Mouse (Mus musculus): ENCODE data around the gene Rhof. TPM values are rescaled to one million over a fixed set of nuclear protein-coding genes. Genes with fewer than 3 reads are reported as not detected.
A peak's percentile ranks its signal among the peaks of the same experiment; 100 is the strongest.

Gene Rhof
- total and polyA plus RNA-seq, 2 experiments from 2014 or later = 36.6 to 44.4 TPM

DNA sequence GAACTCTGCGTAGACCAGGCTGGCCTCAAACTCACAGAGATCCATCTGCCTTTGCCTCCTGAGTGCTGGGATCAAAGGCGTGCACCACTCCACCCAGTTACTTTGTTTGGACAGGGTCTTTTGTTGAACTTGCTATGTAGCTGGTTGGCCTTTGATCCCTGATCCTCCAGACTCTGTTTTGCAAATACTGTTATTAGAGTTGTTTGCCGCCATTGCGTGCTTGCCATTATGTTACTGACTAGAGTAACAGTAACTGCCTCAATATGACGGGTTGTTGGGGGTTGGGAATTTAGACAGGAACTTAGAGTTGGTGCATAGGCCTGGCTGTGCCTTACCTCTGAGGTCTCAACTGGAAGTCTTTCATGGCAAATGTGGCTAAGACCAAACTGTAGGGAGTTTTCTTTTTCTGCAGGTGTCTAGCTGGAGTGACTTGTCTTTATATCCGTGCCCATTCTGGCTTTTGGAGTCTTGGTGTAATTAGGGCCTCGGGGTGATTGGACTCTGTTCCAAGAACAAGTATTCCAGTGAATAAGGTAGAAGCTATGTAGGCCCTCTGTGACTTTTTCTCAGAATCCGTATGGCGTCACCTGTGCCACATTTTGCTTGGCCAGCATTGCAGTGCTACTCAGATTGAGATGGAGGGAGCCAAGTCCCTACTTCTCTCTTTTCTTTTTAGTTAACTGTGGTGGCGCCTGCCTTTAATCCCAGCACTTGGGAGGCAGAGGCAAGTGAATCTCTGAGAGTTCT is 41.8 kb downstream of the Rhof start:
- no peak for ATAC-seq
- 86% methylated on average over 10 of the region's 10 CpGs for WGBS
- Histone ChIP-seq H3K27ac (no peak overlapping the region), H3K9me3 (ENCODE audit: low read length) (no peaks in the 10 kb centered on the region), H3K36me3 (ENCODE audit: insufficient read depth, low read length) (no peaks in the 10 kb centered on the region), H3K27me3 (ENCODE audit: insufficient read depth, low read length) (no peaks in the 10 kb centered on the region), H3K4me1 (ENCODE audit: insufficient read depth, low read length) (no peaks in the 10 kb centered on the region), H3K4me3 (ENCODE audit: low read length) (no peak overlapping the region), H3K9ac (replicated peaks; ENCODE audit: low read length) (no peak overlapping the region), H3K4me2 (ENCODE audit: low read depth, low read length) (no peak overlapping the region)
- no peak for DNase-seq (ENCODE audit: low spot score)
- no peak for TF ChIP-seq CTCF (IDR thresholded peaks at IDR 0.05; ENCODE audit: low read depth)

DNA sequence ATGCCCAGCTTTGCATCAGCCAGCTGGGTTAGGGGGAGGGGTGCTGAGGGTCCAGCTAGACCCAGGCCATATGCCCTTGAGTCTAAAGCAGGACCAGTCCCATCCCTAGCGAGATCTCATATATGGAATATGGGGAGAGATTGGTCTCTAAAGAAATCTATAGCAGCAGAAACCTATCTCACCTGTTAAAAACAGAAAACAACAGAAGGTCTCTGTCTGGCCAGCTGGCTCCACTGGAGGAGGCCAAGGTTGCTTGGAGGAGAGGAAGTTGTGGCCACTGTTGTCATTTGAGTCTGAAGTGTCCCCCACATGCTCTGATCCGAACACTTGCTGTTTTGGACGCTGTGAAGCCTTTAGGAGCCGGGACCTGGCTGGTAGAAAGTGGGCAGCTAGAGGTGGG is 43.7 kb downstream of the Rhof start:
- H3K36me3 ChIP-seq (ENCODE audit: insufficient read depth, low read length) = no peaks in the 10 kb centered on the region
- 90% methylated on average over 4 of the region's 4 CpGs for WGBS
- TF ChIP-seq CTCF (IDR thresholded peaks at IDR 0.05; ENCODE audit: low read depth) = no peak
- H3K9me3 ChIP-seq (ENCODE audit: low read length) = no peaks in the 10 kb centered on the region
- ATAC-seq (no peak), DNase-seq (ENCODE audit: low spot score) (no peak)
- no peaks in the 10 kb centered on the region for H3K27me3 ChIP-seq (ENCODE audit: insufficient read depth, low read length)
- no peak overlapping the region for H3K4me3 ChIP-seq (ENCODE audit: low read length)
- no peak overlapping the region for H3K4me2 ChIP-seq (ENCODE audit: low read depth, low read length)
- no peak overlapping the region for H3K27ac ChIP-seq
- no peaks in the 10 kb centered on the region for H3K4me1 ChIP-seq (ENCODE audit: insufficient read depth, low read length)
- no peak overlapping the region for H3K9ac ChIP-seq (replicated peaks; ENCODE audit: low read length)

DNA sequence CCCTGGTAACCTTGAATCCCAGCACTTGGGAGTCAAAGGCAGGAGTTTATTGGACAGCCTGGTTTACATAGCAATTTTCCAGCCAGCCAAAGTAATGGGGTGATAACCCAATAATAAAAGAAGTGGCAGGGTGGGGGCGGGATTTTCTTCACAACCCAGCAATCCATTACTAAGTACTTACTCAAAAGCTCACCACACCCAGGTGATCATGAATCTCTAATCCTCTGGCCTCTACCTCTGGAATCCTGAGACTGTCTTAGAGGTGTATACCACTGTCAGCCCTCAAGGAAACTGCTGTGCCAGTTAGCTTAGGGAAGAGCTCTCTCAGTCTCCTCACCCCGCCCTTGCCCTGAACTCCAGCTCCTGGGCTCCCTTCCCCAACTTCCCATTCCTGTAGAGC is 46.0 kb downstream of the Rhof start:
- H3K27ac ChIP-seq = no peak overlapping the region
- no peaks in the 10 kb centered on the region for H3K4me1 ChIP-seq (ENCODE audit: insufficient read depth, low read length)
- TF ChIP-seq CTCF (IDR thresholded peaks at IDR 0.05; ENCODE audit: low read depth) = no peak
- no peaks in the 10 kb centered on the region for H3K27me3 ChIP-seq (ENCODE audit: insufficient read depth, low read length)
- H3K36me3 ChIP-seq (ENCODE audit: insufficient read depth, low read length) = no peaks in the 10 kb centered on the region
- H3K9ac ChIP-seq (replicated peaks; ENCODE audit: low read length) = no peak overlapping the region
- no peak for DNase-seq (ENCODE audit: low spot score)
- no peaks in the 10 kb centered on the region for H3K9me3 ChIP-seq (ENCODE audit: low read length)
- H3K4me2 ChIP-seq (ENCODE audit: low read depth, low read length) = no peak overlapping the region
- 87% methylated on average over 2 of the region's 2 CpGs for WGBS
- H3K4me3 ChIP-seq (ENCODE audit: low read length) = no peak overlapping the region
- ATAC-seq = no peak

- no peak overlapping the region for H3K4me2 ChIP-seq (ENCODE audit: low read depth, low read length)
- no peak for DNase-seq (ENCODE audit: low spot score)
- no peak overlapping the region for H3K9ac ChIP-seq (replicated peaks; ENCODE audit: low read length)
- H3K9me3 ChIP-seq (ENCODE audit: low read length) = no peaks in the 10 kb centered on the region
- no peak for ATAC-seq
- H3K27ac ChIP-seq = no peak overlapping the region
- 69% methylated on average over 13 of the region's 13 CpGs for WGBS
- H3K27me3 ChIP-seq (ENCODE audit: insufficient read depth, low read length) = no peaks in the 10 kb centered on the region
- H3K4me3 ChIP-seq (ENCODE audit: low read length) = no peak overlapping the region
- H3K4me1 ChIP-seq (ENCODE audit: insufficient read depth, low read length) = no peaks in the 10 kb centered on the region
- no peaks in the 10 kb centered on the region for H3K36me3 ChIP-seq (ENCODE audit: insufficient read depth, low read length)
- TF ChIP-seq CTCF (IDR thresholded peaks at IDR 0.05; ENCODE audit: low read depth) = no peak
These were observed 49.0 kb downstream of the Rhof start for GRCm38 (mm10) chr5:123083340-123084050.

- no peak overlapping the region for H3K4me2 ChIP-seq (ENCODE audit: low read depth, low read length)
- no peak overlapping the region for H3K27ac ChIP-seq
- DNase-seq (ENCODE audit: low spot score) (no peak), ATAC-seq (no peak)
- no peaks in the 10 kb centered on the region for H3K9me3 ChIP-seq (ENCODE audit: low read length)
- peak; percentile 30 for TF ChIP-seq CTCF (IDR thresholded peaks at IDR 0.05; ENCODE audit: low read depth)
- H3K36me3 ChIP-seq (ENCODE audit: insufficient read depth, low read length) = no peaks in the 10 kb centered on the region
- no peak overlapping the region for H3K9ac ChIP-seq (replicated peaks; ENCODE audit: low read length)
- H3K4me3 ChIP-seq (ENCODE audit: low read length) = no peak overlapping the region
- no peaks in the 10 kb centered on the region for H3K27me3 ChIP-seq (ENCODE audit: insufficient read depth, low read length)
- peaks cover 18% of the 10 kb centered on the region for H3K4me1 ChIP-seq (ENCODE audit: insufficient read depth, low read length)
- 96% methylated on average over 12 of the region's 13 CpGs for WGBS
These were observed 52.0 kb downstream of the Rhof start for GRCm38 (mm10) chr5:123080510-123080909.

GRCm38 (mm10) chr5:123080041-123080440 is 52.5 kb downstream of the Rhof start:
- Histone ChIP-seq H3K4me1 (ENCODE audit: insufficient read depth, low read length) (peaks cover 20% of the 10 kb centered on the region), H3K27me3 (ENCODE audit: insufficient read depth, low read length) (no peaks in the 10 kb centered on the region), H3K4me3 (ENCODE audit: low read length) (no peak overlapping the region), H3K27ac (no peak overlapping the region), H3K9ac (replicated peaks; ENCODE audit: low read length) (no peak overlapping the region), H3K4me2 (ENCODE audit: low read depth, low read length) (no peak overlapping the region), H3K9me3 (ENCODE audit: low read length) (no peaks in the 10 kb centered on the region), H3K36me3 (ENCODE audit: insufficient read depth, low read length) (no peaks in the 10 kb centered on the region)
- DNase-seq (ENCODE audit: low spot score) (no peak), ATAC-seq (no peak)
- TF ChIP-seq CTCF (IDR thresholded peaks at IDR 0.05; ENCODE audit: low read depth) = no peak
- WGBS = 89% methylated on average over 8 of the region's 8 CpGs

DNA sequence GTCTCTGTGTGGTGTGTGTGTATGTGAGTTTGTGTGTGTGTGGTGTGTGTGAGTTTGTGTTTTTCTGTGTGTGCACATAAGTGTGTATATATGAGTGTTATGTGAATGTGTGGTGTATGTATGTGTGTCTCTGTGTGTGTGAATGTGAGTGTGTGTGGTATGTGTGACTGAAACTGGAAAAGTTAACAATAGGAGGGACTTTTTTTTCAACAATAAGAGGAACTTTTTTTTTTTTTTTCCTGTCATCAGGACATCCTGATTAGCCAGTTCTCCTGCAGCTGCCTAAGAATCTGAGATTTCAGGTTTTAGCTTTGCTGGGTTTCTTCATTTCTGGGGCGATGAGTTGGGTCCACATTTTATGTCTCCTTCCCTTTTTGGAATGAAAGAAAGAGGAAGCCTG is 52.9 kb downstream of the Rhof start:
- Histone ChIP-seq H3K4me1 (ENCODE audit: insufficient read depth, low read length) (peaks cover 20% of the 10 kb centered on the region), H3K9me3 (ENCODE audit: low read length) (no peaks in the 10 kb centered on the region), H3K9ac (replicated peaks; ENCODE audit: low read length) (no peak overlapping the region), H3K27me3 (ENCODE audit: insufficient read depth, low read length) (no peaks in the 10 kb centered on the region), H3K4me2 (ENCODE audit: low read depth, low read length) (no peak overlapping the region), H3K36me3 (ENCODE audit: insufficient read depth, low read length) (no peaks in the 10 kb centered on the region), H3K27ac (no peak overlapping the region), H3K4me3 (ENCODE audit: low read length) (no peak overlapping the region)
- DNase-seq (ENCODE audit: low spot score) (no peak), ATAC-seq (no peak)
- 88% methylated on average over 1 of the region's 1 CpGs for WGBS
- TF ChIP-seq CTCF (IDR thresholded peaks at IDR 0.05; ENCODE audit: low read depth) = no peak
